Comparison of ENCODE assay signal across 8 mouse cellular contexts in genomic region chr9:96712758-96713471, GRCm38 (mm10). TPM values are rescaled to one million over a fixed set of nuclear protein-coding genes. Genes with fewer than 3 reads are reported as not detected.
A peak's percentile ranks its signal among the peaks of the same experiment; 100 is the strongest.
DNase-seq lines count a peak whose midpoint lies in the region; ATAC-seq and TF ChIP-seq lines count a peak whose summit lies in the region.

No protein-coding gene starts in this region.

- no peak for TF ChIP-seq CTCF in thymus, adult 2 months (IDR thresholded peaks at IDR 0.05; ENCODE audit: borderline replicate concordance, control insufficient read depth, extremely low read depth, insufficient read depth, low read length, poor library complexity)

- WGBS in thymus, adult 2 months: 55% methylated on average over 14 of the region's 14 CpGs

- H3K27ac ChIP-seq in thymus, adult 2 months (ENCODE audit: control insufficient read depth, insufficient read depth, low read length): no peak overlapping the region

- H3K4me1 ChIP-seq in thymus, adult 2 months (replicated peaks; ENCODE audit: control insufficient read depth, insufficient read depth, low read length): peaks cover 15% of the 10 kb centered on the region

- peak; percentile 84 for DNase-seq in 416B (ENCODE audit: low read depth)
- DNase-seq in B cell, adult 2 months: peak; percentile 66 to 72
- DNase-seq in heart, postnatal 25 days (ENCODE audit: low spot score): peak; percentile 44
- DNase-seq in lung, postnatal 10 days: peak; percentile 75
- DNase-seq in thymus, adult 2 months: peak; percentile 39
- DNase-seq in left cerebral cortex, adult 9 months (ENCODE audit: low spot score in 2 of 2): no peak
- DNase-seq in left cerebral cortex, adult 18-20 months (ENCODE audit: low spot score in 2 of 2): no peak

- H3K36me3 ChIP-seq in thymus, adult 2 months (ENCODE audit: control insufficient read depth, insufficient read depth, low read length): no peaks in the 10 kb centered on the region

- intact Hi-C loops in heart, postnatal 25 days (cut with DNase I): no loop called here

- peak overlapping the region; percentile 3; the same call in 1 of the 2 replicates for H3K4me3 ChIP-seq in thymus, adult 2 months (ENCODE audit: control insufficient read depth, insufficient read depth, low read length)

- no peaks in the 10 kb centered on the region for H3K27me3 ChIP-seq in thymus, adult 2 months (ENCODE audit: control insufficient read depth, insufficient read depth, low read length)

- no peak for TF ChIP-seq POLR2A in thymus, adult 2 months (IDR thresholded peaks at IDR 0.05; ENCODE audit: control insufficient read depth, extremely low read depth, insufficient read depth, low read length, poor library complexity)

- peak; percentile 78 for ATAC-seq in common myeloid progenitor, adult 5-6 weeks (replicated peaks; ENCODE audit: low read depth, poor library complexity, severe bottlenecking)

RNA-seq across cellular contexts. Expression of gene Zbtb38, which starts 39.7 kb away (rescaled TPM):
- 25.8 and 41.8 TPM in 2 replicates for total RNA-seq in common myeloid progenitor, adult 5-6 weeks (2017)
- total RNA-seq in heart, postnatal 25 days (2021): 10 to 100 TPM; 32.5 to 37.7 TPM
- polyA plus RNA-seq in thymus, adult 2 months (2012; rRNA removed): 7.2 and 9.1 TPM in 2 replicates
- total RNA-seq in left cerebral cortex, adult 18-20 months (2021): 10 to 100 TPM; 65.0 to 70.1 TPM

Comparison
In these comparisons a context has a peak if more than half of its experiments do, and no peak if none do; other contexts are left out.
1. DNase-seq: peak in 416B (single experiment), B cell, adult 2 months (2 of 2), heart, postnatal 25 days (single experiment), lung, postnatal 10 days (single experiment) and thymus, adult 2 months (single experiment); none in left cerebral cortex, adult 9 months (0 of 2) and left cerebral cortex, adult 18-20 months (0 of 2).